Mouse (Mus musculus) common myeloid progenitor, adult 5-6 weeks (primary cell): ENCODE data around the gene Ttc38. TPM values are rescaled to one million over a fixed set of nuclear protein-coding genes. Genes with fewer than 3 reads are reported as not detected.

Source experiments
- ATAC-seq: replicated peaks from 2 replicates; pipeline ENCODE4 v1.8.0; 2016; ENCODE audit warnings: low read depth, mild to moderate bottlenecking, moderate TSS enrichment, inconsistent platforms; ENCODE audit not compliant: poor library complexity, severe bottlenecking
- total RNA-seq: library from RNA; stranded (forward); fragments of 200-1000, 187-1606 nt; gene quantifications from 2 replicates; pipeline ENCODE4 v1.2.3, GENCODE M21; 2017

Gene Ttc38
- total RNA-seq, result 1.9 and 4.5 TPM in 2 replicates

DNA sequence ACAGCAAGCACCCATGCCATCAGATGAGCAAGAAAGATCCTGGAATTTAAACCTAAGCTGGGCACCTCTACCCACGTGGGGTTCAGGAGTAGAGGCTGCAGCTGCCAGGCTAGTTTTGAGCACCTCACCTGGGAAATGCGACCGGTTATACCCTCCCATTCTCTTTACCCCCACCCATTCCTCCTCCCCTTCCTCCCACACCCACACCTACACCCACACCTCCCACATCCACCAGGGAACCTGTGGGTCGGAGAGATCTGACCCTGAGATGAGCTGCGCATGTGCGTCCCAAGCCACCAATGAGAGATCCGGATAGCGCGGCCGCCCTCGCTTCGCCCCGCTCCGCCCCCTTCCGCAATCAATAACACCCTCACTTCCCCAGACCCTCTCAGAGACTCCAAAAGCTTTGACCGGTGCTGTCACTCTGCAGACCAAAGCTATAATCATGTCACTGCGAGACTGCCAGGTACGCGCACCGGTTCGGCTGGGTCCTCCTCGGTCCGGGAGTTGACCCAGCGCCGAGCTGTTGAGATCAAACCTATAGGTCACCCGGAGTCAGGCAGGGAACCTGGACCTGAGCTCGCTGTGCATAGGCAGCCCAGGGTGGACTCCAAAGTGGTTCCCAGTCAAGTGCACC, at the start of gene Ttc38:
TSS of gene Ttc38 (plus strand) at position 353 of the 637 bp plus-strand sequence.
- ATAC-seq, result peak; percentile 90

DNA sequence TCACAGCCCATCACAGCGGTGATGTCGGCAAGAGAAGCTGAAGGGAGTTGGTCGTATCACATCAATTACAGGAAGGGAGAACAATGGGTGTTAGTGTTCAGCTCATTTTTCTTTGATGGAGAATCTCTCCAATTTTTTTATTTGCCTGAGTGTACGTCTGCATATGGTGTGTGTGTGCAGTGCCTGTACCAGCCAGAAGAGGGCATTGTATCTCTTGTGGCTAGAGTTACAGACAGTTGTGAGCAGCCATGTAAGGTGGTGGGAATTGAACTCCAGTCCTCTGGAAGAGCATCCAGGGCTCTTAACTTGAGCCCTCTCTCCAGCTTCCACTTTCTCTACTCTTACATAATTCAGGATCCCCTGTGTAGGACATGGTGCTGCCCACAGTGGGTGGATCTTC, 49.0 kb upstream of the Ttc38 start:
- no peak for ATAC-seq

DNA sequence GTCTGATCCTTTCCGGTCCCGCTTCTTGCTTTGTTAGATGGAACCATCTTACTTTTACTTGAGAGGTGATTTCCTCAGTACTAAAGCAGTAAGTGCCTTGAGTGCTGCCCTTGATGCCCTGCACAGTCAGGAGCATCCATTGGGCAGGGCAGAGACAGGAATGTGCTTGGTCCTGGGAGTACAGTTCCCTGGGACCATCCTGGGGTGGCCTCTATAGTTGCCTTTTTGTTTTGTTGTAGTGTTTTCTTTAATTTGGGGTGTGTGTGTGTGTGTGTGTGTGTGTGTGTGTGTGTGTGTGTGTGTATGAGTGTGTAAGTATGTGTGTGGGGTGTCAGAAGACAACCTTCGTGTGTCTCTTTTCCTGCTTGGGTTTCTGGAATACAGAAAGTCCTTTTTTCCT, 47.8 kb upstream of the Ttc38 start:
- ATAC-seq, result no peak

DNA sequence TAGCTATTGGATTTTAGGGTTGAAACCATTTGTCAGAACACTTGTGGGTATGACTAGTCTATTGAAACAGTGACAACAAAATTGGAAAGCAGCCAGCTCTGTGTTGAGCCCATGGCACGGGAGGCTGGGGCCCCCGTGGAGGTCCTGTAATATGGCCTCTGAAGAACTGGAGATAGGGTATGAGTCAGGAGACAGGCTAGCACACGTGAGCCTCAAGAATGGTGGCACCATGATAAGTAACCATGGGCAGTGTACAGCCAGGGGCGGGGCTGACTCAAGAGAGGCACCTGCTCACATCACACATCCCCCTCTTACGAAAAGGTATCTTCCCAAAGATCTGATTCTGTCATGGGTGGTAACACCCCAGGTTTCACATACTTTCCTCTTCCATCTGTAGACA, 45.4 kb upstream of the Ttc38 start:
- ATAC-seq, result no peak

DNA sequence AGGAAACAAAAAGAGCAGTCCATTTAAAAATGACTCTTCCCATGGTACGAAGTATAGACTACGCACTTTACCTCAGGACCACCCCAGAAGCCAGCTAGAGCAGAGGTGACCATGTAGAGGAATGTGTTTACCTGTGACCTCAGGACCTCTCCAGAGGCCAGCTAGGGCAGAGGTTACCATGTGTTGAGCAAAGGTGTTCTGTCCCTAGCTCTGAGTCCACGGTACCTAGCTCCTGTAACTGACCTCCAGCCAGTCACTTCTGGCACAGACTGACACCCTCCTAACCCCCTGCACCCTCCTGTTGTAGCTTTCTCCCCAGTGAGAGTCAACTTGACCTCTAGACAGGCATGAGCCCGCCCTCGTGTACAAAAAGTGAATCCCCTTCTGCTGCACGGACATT, 44.6 kb upstream of the Ttc38 start:
- ATAC-seq, result no peak

DNA sequence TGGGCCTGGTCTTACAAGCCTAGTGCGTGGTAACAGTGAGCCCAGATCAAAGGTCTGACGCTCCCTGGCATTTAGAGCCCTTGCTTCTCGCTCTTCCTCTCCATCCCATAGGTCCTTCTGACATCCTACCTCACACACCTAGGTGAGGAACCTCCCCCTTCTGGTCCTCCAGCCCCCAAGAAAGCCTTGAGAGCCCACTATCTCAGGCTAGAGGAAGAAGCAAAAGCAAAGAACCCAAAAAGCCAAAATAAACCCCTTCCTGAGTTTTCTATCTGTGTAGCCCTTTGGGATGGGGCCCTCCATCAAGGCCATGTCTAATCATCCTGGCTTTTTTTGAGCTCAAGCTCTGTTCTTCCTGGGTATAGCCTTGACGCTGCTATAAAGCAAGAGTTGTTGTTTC, 44.1 kb upstream of the Ttc38 start:
- ATAC-seq, result no peak

DNA sequence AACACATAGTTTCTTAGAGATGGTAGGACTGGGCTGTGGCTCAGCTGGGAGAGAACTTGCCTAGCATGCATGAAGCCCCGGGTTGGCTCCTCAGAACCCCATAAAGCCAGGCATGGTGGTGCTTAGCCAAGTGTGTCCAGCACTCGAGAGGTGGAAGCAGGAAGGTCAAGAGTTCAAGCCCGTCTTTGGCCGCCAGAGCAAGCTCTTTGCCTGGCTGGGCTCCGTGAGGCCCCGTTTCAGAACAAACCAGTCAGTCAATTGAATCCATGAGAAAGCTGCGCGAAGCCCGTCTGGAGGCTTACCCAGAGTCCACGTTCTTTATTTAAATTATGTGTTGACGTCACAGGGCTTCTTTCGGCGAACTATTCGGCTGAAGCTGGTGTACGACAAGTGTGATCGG, 43.5 kb upstream of the Ttc38 start:
- no peak for ATAC-seq

DNA sequence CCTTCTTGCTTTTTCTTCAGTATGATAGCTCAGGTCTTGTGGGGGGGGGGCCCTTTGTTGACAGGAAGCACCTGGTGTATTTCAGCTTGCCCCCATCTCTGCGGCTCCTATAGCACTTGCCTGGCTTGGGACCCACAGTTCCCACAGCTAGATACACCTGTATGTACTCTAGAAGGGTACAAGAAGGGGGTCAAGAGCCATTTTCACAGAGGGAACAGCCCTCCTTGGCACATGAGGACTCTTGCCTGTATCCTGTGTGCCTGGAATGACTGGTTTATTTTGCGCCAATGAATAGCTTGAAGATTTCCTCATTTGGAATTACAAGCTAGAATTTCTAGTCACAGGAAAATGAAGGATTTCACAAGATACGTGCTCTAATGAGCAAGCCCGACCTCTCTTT, 40.7 kb upstream of the Ttc38 start:
- ATAC-seq, result no peak

DNA sequence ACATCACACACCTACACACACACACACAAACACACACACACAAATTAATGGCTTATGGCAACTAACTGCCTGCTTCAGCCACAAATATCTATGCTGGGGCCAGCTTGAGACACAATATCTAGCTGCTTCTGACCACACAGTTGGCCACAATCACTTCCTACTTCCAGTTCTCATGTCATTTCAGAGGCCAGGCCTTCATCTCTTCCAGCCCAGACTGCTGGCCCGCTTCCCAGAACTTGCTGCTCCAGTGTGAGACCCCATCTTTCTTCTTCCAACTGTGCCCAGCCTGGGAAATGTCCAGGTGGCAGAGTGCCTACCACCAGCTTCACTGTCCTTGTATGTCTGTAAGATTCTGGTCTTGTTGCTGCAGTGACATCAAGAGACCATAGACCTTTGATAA, 39.3 kb upstream of the Ttc38 start:
- ATAC-seq, result peak; percentile 89

DNA sequence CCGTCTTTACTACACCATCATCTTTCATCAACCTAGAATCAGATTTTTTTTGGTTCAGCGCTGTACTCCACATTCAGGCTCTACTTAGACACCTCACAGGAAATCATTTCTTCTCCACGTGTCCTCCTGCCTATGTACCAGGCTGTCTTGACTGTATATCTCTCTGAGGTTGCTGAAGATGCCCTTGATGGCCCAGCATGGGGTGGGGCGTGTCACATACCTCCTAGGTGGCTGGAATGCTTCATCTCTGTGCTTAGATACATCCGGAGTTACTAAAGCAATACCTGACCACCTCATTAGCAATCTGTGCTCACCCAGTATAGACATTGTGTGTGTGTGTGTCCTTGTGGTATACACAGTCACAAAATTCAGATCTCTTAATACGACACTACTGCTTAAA, 36.6 kb upstream of the Ttc38 start:
- ATAC-seq, result no peak

DNA sequence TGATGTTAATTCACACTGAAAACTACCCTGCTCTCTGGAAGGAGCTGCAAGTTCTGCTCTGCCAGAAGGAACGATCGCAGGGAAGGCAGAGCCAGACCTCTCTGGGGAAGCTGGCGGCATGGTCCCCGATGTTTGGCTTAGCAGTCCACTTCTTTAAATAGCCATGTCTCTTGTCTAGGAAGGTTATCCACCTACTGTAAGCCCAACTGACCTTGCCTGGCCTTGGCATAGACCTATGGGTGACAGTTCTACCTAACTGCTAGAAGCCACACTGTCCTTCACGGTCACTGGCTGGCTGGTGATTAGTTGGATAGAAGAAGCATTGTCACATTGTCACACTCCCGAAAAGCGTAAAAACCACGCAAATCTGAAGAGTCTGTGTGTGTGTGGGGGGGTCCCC, 33.4 kb upstream of the Ttc38 start:
- no peak for ATAC-seq

DNA sequence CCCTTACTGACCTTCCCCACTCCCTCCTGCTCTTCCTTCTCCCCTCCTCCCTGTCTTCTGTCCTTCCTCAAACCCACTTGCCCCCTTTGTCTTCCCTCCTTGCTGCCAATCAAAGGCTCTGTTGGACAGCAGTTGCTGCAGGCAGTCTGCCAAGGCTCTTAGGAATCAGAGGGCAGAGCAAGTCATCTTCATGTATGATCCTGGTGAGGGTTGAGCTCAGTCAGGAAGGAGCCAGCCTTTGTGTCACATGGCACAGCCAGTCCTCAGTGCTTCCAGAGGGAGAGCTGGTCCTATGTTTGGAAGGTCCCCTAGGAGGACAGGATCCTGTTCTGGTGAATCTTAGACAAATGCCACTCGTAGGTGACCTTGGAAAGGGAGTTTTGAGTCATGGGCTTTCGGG, 29.2 kb upstream of the Ttc38 start:
- no peak for ATAC-seq

DNA sequence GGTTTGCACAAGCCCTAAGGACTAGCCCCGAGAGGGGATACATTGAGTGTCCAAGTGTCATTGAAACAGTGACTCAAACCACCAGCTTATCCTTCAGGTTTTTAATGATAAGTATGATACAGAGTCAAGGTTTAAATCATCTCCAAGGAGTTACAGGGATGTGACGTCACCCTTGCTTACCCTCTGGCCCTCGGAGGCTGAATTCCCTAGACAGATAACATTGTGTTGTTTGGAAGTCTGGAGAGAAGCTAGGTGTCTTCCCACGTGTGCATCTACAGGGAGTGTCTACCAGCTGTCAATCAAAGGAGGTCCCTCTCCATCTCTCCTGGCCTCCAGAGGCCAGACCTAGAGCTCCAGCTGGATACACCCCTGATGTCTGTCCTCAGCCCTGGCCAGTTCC, 25.2 kb upstream of the Ttc38 start:
- no peak for ATAC-seq

DNA sequence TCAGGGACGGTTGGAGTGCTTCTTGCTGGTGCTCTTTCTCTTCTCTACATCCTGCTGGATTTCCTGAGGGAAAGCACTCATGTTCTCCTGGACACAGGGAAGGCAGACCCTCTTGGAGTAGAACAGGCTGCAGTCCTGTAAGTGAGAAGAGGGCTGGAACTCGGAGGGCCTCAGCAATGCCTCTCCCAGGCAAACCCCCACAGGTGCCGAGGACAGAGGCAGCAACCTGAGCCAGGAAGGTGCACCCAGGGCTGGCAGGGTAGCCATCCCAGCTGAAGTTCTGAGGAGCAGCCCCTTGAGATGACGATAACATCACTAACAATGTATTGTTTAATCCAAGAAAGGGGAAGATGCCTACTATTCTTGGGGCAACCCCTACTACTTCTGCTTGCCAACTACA, 24.7 kb upstream of the Ttc38 start:
- ATAC-seq, result no peak

DNA sequence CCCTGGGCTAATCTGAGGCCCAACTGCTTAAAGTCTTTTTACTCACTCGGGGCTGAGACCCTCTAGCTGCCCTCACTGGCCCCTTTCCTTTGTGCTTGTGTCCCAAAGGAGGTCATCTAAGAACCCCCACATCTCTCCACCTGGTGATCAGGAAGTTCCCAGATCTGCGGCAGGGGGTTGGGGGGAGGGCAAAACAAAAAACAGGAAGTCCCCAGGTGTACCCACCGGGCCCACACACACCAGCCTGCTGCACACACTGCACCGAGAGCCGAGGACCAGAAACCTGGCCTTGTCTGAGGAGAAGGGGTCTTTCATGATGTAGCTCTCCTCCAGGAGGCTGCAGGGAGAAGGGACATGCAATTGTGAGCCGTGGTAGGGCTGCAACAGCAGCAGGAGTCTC, 24.1 kb upstream of the Ttc38 start:
- ATAC-seq, result no peak

DNA sequence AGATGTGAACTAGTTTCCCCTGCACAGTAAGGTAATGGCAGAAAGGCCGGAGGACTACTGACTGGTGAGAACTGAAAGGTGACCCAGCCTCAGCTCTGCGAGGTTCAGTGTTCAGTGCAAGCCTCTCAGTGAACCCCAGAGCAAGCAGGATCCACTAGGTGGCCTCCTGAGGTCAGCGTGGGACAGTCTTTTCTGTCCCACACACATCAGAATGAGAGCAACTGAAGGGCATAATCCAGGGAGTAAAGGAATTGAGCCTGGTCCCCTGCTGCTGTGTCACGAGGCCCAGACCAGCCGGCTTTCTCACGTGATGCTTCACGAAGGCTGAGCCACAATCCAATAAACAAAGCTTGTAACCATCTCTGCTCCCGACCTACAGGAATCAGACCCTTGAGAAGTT, 23.7 kb upstream of the Ttc38 start:
- ATAC-seq, result no peak

DNA sequence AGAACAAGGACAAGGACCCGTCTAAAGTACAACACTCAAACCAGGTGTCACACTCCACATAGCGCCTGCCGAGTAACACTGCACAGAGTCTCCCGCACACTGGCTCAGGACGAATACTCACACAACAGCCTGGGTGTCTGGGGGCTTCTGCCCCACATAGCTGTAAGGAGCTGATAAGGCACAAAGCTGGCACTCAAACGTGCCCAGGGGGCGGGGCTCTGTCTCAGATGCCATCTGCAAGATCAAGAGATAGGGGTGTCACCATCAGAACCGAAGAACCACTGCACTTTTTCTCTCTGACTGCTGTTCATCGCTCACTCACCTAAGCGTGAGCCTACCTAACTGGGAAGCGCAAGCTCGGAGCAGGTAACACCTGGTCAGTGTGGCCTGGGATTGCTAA, 23.0 kb upstream of the Ttc38 start:
- no peak for ATAC-seq

DNA sequence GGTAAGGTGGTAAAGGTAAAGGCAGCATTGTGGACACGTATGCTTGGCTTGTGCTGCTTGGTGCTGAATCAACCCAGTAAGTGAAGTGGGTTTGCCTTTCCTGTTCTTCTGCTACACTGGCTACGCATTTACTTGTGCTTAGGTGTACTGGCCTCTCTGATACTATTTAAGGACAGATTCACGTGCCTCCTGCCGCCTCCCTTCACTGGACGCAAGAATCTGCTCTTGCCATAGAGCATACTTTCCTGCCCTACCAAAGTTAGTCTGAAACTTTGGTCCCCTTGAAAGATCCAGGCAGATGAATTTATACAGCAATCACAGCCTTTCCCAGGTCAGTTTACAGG, 21.7 kb upstream of the Ttc38 start:
- ATAC-seq, result no peak

DNA sequence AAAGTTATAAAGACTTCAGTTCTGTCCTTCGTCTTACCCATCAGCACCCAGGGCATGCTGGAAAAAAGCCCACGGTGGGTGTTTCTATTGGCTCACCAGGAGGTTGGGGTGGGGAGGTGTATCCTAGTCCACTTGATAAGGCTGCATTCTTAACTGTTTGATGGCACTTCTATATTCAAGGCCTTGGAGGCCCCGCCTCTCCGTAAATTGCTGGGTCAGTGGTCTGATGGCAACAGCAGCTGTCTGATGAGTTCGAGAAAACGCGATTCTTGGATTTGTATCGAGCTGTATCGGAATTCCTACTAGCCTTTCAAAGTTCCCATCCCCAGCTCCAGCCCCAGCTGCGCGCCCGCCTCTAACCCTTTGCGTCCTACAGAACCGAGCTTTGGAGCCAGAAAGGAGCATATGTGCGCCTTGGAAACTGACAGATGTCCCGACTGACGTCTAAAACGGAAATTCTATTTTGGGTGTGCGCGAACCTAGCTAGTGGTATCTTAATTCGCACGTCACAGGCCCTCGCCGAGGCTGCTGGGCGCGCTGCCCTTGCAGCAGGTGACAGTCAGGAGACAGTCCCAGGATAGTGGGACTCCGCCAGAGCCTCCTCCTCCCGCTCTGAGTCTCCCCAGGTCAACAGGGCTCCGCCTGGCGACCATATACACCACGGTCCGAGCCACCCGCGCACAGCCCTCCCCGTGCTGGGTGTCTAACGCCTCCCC, 21.1 kb upstream of the Ttc38 start:
- ATAC-seq, result peak; percentile 59

DNA sequence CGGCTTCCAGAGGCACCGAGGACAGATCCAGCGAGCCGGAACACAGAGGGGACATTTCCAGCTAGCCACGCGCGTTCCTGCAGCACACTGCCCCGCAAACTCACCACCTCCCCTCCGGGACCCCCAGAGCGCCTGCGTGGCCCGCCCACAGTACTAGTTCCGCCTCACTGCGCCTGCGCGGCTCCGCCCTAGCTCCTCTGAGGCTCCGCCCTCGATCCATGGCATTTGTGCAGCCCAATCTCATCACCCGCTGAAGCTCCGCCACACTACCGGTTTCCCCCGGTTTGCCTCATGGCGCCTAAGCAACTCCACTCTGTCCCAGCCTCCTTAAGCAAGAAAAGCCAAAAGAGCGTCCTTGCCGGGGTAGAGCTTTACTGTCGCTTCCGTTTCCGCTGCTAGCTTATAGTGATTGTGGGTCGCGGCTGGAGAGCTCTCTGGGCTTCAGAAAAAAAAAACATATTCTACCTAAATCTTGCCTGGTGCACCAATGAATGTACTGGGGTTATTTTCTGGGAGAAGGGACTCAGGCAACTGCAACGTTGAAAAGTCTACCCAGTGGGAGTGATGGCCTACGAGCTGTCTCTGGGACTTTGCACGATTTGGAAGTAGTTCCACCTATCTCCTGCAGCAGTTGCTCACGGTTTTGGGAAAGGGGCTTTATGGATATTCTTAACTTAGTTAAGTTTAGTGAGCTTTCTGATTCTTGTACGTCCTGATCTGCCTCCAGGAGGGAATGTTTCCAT, 20.4 kb upstream of the Ttc38 start, which contains the start of gene Cdpf1:
TSS of gene Cdpf1 (minus strand) at position 163 of the 743 bp plus-strand sequence.
- ATAC-seq, result peak; percentile 90

DNA sequence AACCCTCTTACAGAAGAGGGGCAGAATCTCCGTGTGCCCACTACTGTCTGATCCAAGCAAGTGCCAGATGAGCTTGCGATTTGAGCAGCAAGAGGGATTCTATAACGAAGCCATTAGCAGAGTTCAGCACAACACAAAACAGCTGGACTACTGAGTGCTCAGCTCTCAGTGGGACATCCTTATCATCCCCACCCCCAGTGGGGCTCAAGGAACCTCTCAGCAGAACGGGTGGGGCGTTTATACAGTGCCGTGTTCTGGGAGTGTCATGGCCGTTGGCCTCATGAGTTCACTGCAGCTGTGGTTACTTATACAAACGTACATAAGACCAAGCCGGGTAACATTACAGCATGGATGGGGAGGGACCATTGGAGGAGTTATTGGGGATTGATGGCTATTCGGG, 18.7 kb upstream of the Ttc38 start:
- no peak for ATAC-seq
